Mouse (Mus musculus) hematopoietic stem cell, adult 5-6 weeks (primary cell): Measurements from ENCODE around the gene Dclk1. TPM values are rescaled to one million over a fixed set of nuclear protein-coding genes. Genes with fewer than 3 reads are reported as not detected.

ENCODE experiments used
- ATAC-seq, 2 experiments: fragments of 125-278 bp in 1 of 2; replicated peaks in 1 of 2; 2 replicates each; pipeline ENCODE4 v1.8.0; 2016 to 2017; ENCODE audit warnings: inconsistent platforms in 2 of 2, mild to moderate bottlenecking in 2 of 2, moderate number of reproducible peaks in 2 of 2, low read depth in 1 of 2, moderate TSS enrichment in 1 of 2; ENCODE audit not compliant: low FRiP score in 2 of 2, poor library complexity in 2 of 2, severe bottlenecking in 2 of 2, insufficient read depth in 1 of 2, low TSS enrichment in 1 of 2
- total RNA-seq: library from RNA; stranded (forward); fragments of 172-1452, 232-1000 nt; gene quantifications from 2 replicates; pipeline ENCODE4 v1.2.3, GENCODE M21; 2017

The Dclk1 gene
- total RNA-seq, 1 experiment from 2014 or later, result not detected

DNA sequence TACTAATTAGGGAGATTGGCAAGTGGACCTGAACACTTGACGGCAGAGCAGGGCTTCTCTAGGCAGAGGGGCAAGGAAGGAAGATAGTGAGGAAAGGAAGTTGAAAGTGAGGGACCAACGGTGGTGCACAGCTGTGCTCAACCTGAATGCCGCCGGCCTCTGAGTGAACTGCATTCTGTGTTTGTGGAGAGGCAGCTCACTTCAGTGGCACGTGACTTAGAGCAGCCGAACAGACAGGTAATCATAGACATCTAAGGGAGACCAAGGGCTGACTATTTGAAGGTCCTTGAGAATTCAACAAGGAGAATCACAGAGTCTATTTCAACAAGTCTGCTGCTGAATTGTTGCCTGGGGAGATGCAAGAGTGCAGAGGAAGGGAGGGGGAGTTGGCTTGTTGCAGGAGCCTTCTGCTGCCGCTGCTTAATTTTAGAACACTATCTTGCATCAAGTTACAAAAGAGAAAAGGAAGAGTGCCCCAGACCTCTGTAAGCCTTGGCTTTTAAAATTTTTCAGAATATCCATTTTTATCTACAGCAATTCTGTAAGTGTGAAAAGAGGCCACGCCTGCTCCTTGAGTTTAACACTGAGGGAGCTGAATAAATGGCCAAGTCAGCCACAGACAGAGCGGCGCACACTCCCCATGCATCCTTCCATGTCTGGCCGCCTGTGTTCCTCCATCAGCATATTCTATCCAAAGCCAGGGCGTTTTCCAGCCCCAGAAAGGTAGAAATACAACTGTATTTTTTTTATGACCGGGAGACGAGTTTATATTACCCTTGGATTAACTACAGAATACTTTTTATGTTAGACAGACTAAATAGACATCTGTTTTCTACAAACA lies 289.3 kb downstream of the Dclk1 start:
- 0 out of 4 replicates have a peak, but pooled peaks of 1 of the 2 experiments have one; percentile 22 for ATAC-seq

DNA sequence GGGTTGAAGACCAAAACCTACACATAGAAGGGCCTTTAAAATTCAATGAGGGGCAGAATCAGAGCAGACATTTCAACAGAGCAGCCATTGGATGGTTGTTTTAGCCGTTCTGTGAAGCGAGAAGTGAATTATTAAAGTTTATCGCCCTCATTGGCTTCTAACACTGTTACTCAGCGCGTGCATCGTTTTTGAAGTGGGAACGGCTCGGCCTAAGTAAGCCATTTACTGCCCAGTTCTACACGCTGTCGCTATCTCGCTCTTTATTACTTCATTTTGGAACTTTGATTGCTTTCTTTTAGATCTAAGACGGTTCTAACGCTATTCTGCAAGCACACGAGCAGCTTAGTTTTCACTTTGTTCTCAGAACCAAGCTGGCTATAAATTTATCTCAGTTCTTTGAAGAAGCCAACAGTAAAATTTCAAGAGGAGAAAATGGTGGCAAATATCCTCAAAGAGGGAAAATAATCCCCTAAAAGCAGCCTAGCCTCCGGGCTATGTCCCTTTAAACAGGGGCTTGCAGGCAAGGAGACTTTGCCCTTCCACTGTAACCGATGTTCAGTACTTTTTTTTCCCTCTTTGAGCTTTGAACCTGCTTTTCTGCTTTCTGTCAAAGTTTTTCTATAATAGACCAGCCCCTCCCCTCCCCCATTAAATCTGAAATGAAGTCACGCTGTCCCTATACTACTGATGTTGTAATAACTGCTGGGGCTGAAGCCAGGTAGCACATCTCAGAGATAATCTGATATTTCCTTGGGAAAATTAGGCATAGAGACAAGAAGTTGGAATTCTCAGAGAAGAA lies 290.2 kb downstream of the Dclk1 start:
- no peak for ATAC-seq

- ATAC-seq, result peak; percentile 92 to 95
Measured at GRCm38 (mm10) chr3:55535591-55536200, 293.5 kb downstream of the Dclk1 start.

GRCm38 (mm10) chr3:55536901-55537300 lies 294.7 kb downstream of the Dclk1 start:
- ATAC-seq, result no peak

GRCm38 (mm10) chr3:55537714-55538113 lies 295.6 kb downstream of the Dclk1 start:
- ATAC-seq, result no peak

GRCm38 (mm10) chr3:55539400-55539799 lies 297.2 kb downstream of the Dclk1 start:
- no peak for ATAC-seq

- ATAC-seq, result no peak
Measured at GRCm38 (mm10) chr3:55539811-55540293, 297.7 kb downstream of the Dclk1 start.

DNA sequence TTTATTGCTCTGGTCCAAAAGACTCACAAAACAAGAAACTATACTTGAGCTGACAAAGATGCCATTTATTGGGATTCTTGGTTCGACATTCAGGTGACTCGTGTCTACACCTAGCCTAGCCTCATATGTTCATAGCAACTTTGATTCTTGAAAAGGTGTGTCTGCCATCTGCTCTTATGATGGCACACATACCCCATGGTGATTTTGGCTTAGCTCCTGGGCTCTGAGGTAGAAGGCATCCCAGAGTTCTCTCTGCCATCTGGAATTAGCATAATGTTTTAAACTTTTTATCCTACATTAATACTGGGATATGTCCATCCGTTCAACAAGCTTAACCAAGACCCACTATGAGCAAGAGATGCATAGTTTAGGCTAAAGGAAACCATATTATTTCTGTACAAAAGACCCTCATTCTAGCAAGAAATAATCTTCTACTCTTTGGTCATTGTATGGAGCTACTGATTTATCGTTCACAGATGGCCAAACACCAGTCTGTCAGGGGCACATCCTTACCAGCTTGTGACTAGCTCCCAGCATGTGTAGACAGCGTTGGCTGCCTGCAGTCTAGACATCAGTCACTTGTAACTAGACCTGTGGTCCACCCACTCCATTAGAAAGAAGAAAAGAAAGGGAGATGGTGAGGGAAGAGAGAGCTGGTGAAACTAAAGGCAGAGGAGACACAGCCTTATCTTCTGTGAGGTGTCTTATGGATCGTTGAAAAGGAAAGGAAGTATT lies 298.4 kb downstream of the Dclk1 start:
- no peak for ATAC-seq

DNA sequence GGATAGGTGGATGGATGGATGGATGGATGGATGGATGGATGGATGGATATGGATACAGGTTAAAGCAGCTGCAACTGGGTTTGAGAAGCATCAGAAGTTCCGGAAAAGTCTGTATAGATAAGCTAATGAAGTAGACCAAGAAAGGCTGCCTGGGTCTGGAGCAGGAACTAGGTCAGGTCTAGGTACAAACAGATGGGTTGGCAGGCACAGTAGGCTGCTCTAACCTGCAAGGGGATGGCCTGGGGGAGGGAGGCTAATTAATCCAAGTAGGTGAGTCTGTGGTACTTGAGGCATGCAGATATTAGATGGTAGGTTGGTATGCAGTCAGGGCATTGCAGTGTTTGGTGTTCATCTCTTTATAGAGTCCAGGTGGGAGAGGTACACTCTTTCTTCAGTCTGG lies 299.6 kb downstream of the Dclk1 start:
- no peak for ATAC-seq

DNA sequence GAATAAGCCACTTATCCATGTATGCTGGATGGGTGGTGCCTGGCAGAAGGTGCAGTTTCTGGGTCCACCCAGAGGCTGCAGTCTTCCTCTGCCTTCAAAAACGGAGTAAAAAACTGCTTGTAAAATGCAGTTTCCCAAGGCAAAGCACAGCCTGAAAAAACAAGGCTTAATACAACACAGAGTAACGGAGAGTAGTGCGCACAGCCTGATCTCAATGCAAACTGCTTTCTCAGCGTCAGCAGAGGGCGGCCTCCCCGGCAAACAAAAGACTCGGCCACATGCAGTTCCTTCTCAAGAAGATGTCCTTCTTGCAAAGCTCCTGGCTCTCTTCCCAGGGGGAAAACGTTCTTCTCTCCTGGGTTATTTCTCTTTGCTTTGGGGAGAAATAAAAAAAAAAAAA lies 300.1 kb downstream of the Dclk1 start:
- ATAC-seq, result no peak

GRCm38 (mm10) chr3:55542947-55543346 lies 300.8 kb downstream of the Dclk1 start:
- no peak for ATAC-seq

GRCm38 (mm10) chr3:55543929-55544684 lies 301.9 kb downstream of the Dclk1 start:
- ATAC-seq, result no peak

GRCm38 (mm10) chr3:55545296-55545695 lies 303.1 kb downstream of the Dclk1 start:
- ATAC-seq, result no peak

- no peak for ATAC-seq
Measured at GRCm38 (mm10) chr3:55545916-55546315, 303.8 kb downstream of the Dclk1 start.

- no peak for ATAC-seq
Measured at GRCm38 (mm10) chr3:55547106-55547505, 304.9 kb downstream of the Dclk1 start.

DNA sequence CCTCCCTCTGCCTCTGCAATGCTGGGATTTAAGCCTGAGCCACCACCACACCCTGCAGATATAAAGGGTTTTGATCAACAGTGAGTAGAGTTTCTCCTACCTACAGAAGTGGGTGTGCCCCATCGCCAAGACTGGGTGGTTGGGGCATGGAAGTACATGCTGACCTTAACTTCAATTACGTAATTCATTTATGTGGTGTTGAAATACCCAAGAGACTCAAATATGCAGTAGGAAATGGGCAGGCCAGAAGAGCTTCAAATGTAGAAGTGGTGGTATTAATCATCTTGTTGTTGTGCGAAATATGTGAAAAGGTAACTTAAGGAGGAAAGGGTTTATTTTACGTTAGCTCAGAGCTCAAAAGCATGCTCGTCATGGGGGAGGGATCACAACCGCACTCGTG lies 307.2 kb downstream of the Dclk1 start:
- ATAC-seq, result peak in 1 of 2 experiments; percentile 42; a peak in 2 of 4 replicates

DNA sequence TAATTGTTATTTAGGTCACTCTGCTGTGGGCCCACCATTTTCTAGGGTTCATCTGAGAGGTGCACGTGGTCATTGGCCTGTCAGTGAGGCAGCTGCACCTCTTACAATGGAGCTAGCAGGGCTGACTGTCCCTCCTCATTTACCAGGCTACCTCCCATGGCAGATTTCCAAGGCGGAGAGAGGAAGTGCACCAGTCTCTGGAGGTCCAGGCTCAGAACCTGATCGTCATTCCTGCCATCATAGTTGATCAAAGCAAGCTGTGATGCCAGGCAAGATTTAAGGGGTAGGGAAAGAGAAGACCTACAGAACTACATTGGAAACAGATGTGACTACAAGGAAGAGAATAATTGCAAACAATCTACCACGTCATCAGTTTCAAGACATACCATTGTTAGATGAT lies 308.8 kb downstream of the Dclk1 start:
- ATAC-seq, result no peak
